Mouse (Mus musculus): ENCODE data around the gene Krtap3-1. TPM values are rescaled to one million over a fixed set of nuclear protein-coding genes. Genes with fewer than 3 reads are reported as not detected.
"Not testable (repeated sequence)": the region's sequence is repeated elsewhere in the genome, so short reads cannot be mapped to it uniquely, and the experiment has no call there.

Gene Krtap3-1
- not detected in 2 replicates for polyA plus RNA-seq (2011; ENCODE audit: insufficient read depth, insufficient read length, low replicate concordance, missing spikeins)

DNA sequence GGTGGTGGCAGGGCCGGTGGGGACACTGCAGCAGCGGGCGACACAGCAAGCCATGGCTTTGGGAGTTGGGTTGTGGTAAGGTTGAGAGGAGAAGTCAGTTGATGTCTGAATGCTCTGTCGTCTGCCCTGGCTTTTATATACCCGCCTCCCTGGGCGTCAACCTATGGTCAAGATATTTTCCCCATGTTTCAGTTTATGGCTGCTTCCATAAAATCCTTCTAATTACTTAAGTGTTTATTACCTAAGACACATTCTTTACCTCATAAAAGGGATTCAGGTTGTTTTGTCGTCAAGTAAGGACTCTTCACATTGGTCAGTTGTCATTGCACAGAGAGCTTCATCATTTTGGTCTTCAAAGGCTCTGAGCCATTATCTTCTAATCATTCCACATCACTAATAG lies at the start of gene Krtap3-1:
Krtap3-1 (minus strand) TSS at position 101 of the 400 bp plus-strand sequence.
- Histone ChIP-seq H3K4me3 (replicated peaks; ENCODE audit: control insufficient read depth, low read depth, low read length) (no peak within 1 kb of the TSS), H3K4me1 (ENCODE audit: control insufficient read depth, insufficient read depth, low read length) (no peaks in the 10 kb centered on the region; the same call in 1 of the 2 replicates), H3K27ac (ENCODE audit: control insufficient read depth, insufficient read depth, low read depth, low read length, poor library complexity) (no peak within 1 kb of the TSS)
- WGBS, result 81% methylated on average over 7 of the region's 7 CpGs
- TF ChIP-seq POLR2A (IDR thresholded peaks at IDR 0.05; ENCODE audit: borderline replicate concordance, control insufficient read depth, low read depth, low read length), result no peak
- TF ChIP-seq CTCF (IDR thresholded peaks at IDR 0.05; ENCODE audit: control insufficient read depth, insufficient read depth, low read length), result no peak

DNA sequence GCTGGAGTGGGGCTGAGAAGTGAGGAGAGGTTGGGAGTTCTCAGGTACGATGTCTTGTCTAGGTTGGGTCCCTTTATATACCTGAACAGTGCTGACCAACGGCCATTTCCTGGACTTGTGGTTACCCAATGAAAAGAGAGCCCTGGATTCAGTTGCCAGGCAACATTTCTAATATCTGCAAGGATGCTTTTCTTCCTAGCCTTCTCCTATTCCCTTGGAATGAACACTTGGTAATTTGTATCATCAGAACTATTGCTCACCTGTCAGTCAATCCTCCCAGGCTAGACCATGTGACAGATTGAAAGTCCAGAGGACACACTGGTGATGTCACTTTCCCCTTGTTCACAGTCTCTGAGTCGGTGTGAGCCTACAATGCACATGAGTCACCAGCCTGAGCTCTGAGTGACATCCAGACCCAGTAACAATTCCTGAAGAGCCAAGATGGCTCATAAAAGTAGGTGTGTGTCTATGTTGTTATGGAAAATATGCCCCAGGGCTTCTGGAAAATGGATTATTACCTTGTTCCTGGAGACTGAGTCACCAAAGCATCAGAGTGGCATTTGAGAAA lies 48.5 kb upstream of the Krtap3-1 start, which contains the start of gene Krtap2-4:
Krtap2-4 (minus strand) TSS at position 51 of the 568 bp plus-strand sequence.
- no peak within 1 kb of the TSS for H3K27ac ChIP-seq (ENCODE audit: control insufficient read depth, insufficient read depth, low read depth, low read length, poor library complexity)
- WGBS, result 53% methylated on average over 3 of the region's 3 CpGs
- H3K4me3 ChIP-seq (replicated peaks; ENCODE audit: control insufficient read depth, low read depth, low read length), result no peak within 1 kb of the TSS
- H3K4me1 ChIP-seq (ENCODE audit: control insufficient read depth, insufficient read depth, low read length), result no peaks in the 10 kb centered on the region
- TF ChIP-seq CTCF (IDR thresholded peaks at IDR 0.05; ENCODE audit: control insufficient read depth, insufficient read depth, low read length) (no peak), POLR2A (IDR thresholded peaks at IDR 0.05; ENCODE audit: borderline replicate concordance, control insufficient read depth, low read depth, low read length) (no peak)

DNA sequence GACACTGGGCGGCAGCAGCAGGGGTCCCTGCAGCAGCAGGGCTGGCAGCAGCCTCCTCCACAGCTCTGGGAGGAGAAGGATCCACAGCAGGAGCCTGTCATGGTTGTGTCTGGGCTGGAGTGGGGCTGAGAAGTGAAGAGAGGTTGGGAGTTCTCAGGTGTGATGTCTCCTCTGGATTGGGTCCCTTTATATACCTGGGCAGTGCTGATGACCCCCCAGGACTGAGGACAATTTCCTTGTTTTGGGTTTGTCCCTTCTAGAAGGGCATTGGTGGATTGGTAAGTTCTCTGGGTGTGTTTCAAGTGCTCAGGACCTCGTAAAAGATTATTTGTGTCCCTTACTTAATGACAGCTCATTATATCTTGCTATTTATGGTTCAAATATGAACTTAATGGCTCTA lies 43.7 kb upstream of the Krtap3-1 start, which contains the start of gene Gm11937:
Gm11937 (minus strand) TSS at position 101 of the 400 bp plus-strand sequence.
- not testable (repeated sequence) for H3K4me3 ChIP-seq (replicated peaks; ENCODE audit: control insufficient read depth, low read depth, low read length); H3K27ac ChIP-seq (ENCODE audit: control insufficient read depth, insufficient read depth, low read depth, low read length, poor library complexity); H3K4me1 ChIP-seq (ENCODE audit: control insufficient read depth, insufficient read depth, low read length)
- WGBS, result 38% methylated on average over 2 of the region's 2 CpGs

DNA sequence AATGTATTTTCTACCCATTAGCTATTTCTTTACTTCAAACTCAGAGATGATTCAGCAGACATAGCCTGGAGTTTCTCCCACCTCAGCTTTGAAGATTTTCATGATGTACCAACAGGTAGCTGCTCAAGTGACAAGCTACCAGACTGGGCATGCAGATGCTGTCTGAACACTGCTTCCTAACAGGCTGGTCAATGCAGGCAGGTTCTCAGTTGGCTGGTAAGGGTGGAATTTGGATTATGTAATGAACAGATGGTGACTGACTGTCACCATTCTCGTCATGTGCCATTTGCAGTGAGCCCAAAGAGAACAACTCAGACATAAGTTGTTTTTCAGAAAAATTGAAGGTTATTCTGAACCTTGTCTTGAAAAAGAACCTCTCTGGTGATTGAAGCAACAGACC lies 42.7 kb upstream of the Krtap3-1 start:
- Histone ChIP-seq H3K27ac (ENCODE audit: control insufficient read depth, insufficient read depth, low read depth, low read length, poor library complexity) (no peak overlapping the region), H3K4me3 (replicated peaks; ENCODE audit: control insufficient read depth, low read depth, low read length) (no peak overlapping the region), H3K4me1 (ENCODE audit: control insufficient read depth, insufficient read depth, low read length) (no peaks in the 10 kb centered on the region)
- TF ChIP-seq POLR2A (IDR thresholded peaks at IDR 0.05; ENCODE audit: borderline replicate concordance, control insufficient read depth, low read depth, low read length), result no peak
- no peak for TF ChIP-seq CTCF (IDR thresholded peaks at IDR 0.05; ENCODE audit: control insufficient read depth, insufficient read depth, low read length)
- WGBS, result 63% methylated on average over 1 of the region's 1 CpGs

GRCm38 (mm10) chr11:99603208-99603607 lies 36.8 kb upstream of the Krtap3-1 start, which contains the start of gene Gm11938:
Gm11938 (minus strand) TSS chr11:99603308.
- H3K4me1 ChIP-seq (ENCODE audit: control insufficient read depth, insufficient read depth, low read length); H3K27ac ChIP-seq (ENCODE audit: control insufficient read depth, insufficient read depth, low read depth, low read length, poor library complexity); H3K4me3 ChIP-seq (replicated peaks; ENCODE audit: control insufficient read depth, low read depth, low read length): not testable (repeated sequence)
- 43% methylated on average over 1 of the region's 1 CpGs for WGBS

DNA sequence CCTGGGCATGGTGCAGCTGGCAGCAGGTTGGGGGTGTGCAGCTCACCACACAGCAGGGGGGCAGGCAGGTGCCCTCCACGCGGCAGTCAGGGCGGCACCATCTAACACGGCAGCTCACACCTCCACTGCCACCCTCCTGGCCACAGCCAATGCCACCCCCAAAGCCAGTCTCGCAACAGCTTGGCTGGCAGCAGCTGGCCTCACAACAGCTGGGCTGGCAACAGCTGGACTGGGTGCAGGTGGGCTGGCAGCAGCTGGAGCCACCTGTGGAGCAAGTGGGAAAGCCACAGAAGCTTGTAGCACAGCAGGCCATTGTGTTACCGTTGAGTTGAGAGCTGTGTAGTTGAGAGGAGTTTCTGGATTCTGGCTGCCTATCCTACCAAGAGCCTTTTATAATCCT lies 31.3 kb upstream of the Krtap3-1 start, which contains the start of gene Krtap9-3:
Krtap9-3 (minus strand) TSS at position 364 of the 400 bp plus-strand sequence.
- 74% methylated on average over 6 of the region's 6 CpGs for WGBS
- H3K4me1 ChIP-seq (ENCODE audit: control insufficient read depth, insufficient read depth, low read length); H3K27ac ChIP-seq (ENCODE audit: control insufficient read depth, insufficient read depth, low read depth, low read length, poor library complexity); H3K4me3 ChIP-seq (replicated peaks; ENCODE audit: control insufficient read depth, low read depth, low read length): not testable (repeated sequence)

DNA sequence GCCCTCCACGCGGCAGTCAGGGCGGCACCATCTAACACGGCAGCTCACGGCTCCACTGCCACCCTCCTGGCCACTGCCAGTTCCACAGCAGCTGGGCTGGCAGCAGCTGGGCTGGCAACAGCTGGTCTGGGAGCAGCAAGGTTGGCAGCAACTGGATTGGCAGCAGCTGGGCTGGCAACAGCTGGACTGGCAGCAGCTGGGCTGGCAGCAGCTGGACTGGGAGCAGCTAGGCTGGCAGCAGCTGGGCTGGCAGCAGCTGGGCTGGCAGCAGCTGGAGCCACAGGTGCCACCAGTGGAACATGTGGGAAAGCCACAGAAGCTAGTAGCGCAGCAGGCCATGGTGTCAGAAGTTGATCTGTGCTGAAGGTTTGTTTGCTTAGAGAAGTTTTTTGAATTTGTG lies 24.6 kb upstream of the Krtap3-1 start, which contains the start of gene Krtap1-3:
Krtap1-3 (minus strand) TSS at position 359 of the 400 bp plus-strand sequence.
- H3K27ac ChIP-seq (ENCODE audit: control insufficient read depth, insufficient read depth, low read depth, low read length, poor library complexity), result no peak within 1 kb of the TSS
- no peaks in the 10 kb centered on the region for H3K4me1 ChIP-seq (ENCODE audit: control insufficient read depth, insufficient read depth, low read length)
- WGBS, result 70% methylated on average over 6 of the region's 6 CpGs
- TF ChIP-seq CTCF (IDR thresholded peaks at IDR 0.05; ENCODE audit: control insufficient read depth, insufficient read depth, low read length), result no peak
- no peak for TF ChIP-seq POLR2A (IDR thresholded peaks at IDR 0.05; ENCODE audit: borderline replicate concordance, control insufficient read depth, low read depth, low read length)
- H3K4me3 ChIP-seq (replicated peaks; ENCODE audit: control insufficient read depth, low read depth, low read length), result no peak within 1 kb of the TSS

GRCm38 (mm10) chr11:99585096-99585495 lies 18.7 kb upstream of the Krtap3-1 start:
- TF ChIP-seq POLR2A (IDR thresholded peaks at IDR 0.05; ENCODE audit: borderline replicate concordance, control insufficient read depth, low read depth, low read length), result no peak
- no peak for TF ChIP-seq CTCF (IDR thresholded peaks at IDR 0.05; ENCODE audit: control insufficient read depth, insufficient read depth, low read length)
- WGBS, result 91% methylated on average over 7 of the region's 7 CpGs
- H3K4me3 ChIP-seq (replicated peaks; ENCODE audit: control insufficient read depth, low read depth, low read length), result no peak overlapping the region
- no peak overlapping the region for H3K27ac ChIP-seq (ENCODE audit: control insufficient read depth, insufficient read depth, low read depth, low read length, poor library complexity)
- H3K4me1 ChIP-seq (ENCODE audit: control insufficient read depth, insufficient read depth, low read length), result no peaks in the 10 kb centered on the region

DNA sequence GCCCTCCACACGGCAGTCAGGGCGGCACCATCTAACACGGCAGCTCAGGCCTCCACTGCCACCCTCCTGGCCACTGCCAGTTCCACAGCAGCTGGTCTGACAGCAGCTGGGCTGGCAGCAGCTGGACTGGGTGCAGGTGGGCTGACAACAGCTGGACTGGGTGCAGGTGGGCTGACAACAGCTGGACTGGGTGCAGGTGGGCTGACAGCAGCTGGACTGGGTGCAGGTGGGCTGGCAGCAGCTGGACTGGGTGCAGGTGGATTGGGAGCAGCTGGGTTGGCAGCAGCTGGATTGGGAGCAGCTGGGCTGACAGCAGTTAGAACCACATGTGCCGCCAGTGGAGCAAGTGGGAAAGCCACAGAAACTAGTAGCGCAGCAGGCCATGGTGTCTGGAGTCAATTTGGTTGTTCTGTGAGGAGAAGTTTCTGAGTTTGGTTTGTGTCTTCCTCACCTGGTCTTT lies 16.8 kb upstream of the Krtap3-1 start, which contains the start of gene Krtap1-4:
Krtap1-4 (minus strand) TSS at position 410 of the 460 bp plus-strand sequence.
- Histone ChIP-seq H3K27ac (ENCODE audit: control insufficient read depth, insufficient read depth, low read depth, low read length, poor library complexity) (no peak within 1 kb of the TSS), H3K4me3 (replicated peaks; ENCODE audit: control insufficient read depth, low read depth, low read length) (no peak within 1 kb of the TSS), H3K4me1 (ENCODE audit: control insufficient read depth, insufficient read depth, low read length) (no peaks in the 10 kb centered on the region)
- TF ChIP-seq CTCF (IDR thresholded peaks at IDR 0.05; ENCODE audit: control insufficient read depth, insufficient read depth, low read length) (no peak), POLR2A (IDR thresholded peaks at IDR 0.05; ENCODE audit: borderline replicate concordance, control insufficient read depth, low read depth, low read length) (no peak)
- WGBS, result 75% methylated on average over 5 of the region's 5 CpGs

Measured in bone marrow, adult 2 months (tissue).